Mouse (Mus musculus) neural tube, embryonic 10.5 days (tissue): ENCODE data around the gene Tsen54.
A peak's percentile ranks its signal among the peaks of the same experiment; 100 is the strongest.

Experiments
- DNase-seq: peaks from one replicate; pipeline ENCODE4 v3.0.0-alpha.2; 2017; ENCODE audit warnings: low spot score; ENCODE audit errors: extremely low spot score

The Tsen54 gene

DNA sequence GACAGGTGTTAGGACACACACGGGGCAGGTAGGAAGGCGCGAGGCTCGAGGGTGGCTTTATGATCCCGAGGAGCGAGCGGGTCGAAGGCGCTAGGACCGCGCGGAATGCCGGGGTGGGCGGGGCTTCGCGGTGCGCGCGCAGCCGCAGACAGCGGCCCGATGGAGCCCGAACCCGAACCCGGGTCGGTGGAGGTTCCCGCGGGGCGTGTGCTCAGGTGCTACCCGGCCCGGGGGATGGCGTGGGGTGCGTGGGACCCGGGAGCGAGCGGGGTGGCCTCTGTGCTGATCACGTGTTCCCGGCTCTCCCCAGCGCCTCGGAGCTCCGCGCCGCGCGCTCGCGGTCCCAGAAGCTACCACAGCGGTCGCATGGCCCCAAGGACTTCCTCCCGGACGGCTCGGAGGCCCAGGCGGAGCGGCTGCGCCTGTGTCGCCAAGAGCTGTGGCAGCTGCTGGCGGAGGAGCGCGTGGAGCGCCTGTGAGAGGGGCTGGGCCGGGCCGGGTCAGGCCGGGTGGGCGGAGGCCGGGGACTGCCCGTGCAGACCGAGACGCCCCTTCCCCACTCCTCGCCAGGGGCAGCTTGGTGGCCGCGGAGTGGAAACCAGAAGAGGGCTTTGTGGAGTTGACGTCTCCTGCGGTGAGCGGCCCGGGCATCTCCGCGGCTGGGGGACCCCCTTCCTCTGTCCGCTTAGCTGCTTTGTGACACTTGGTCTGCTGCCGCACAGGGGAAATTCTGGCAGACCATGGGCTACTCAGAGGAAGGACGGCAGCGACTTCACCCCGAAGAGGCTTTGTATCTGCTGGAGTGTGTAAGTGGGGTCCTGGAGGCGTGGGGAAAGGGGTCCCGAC, at the start of gene Tsen54:
TSS of gene Tsen54 (plus strand) at position 120 of the 846 bp plus-strand sequence.
- peak; percentile 88 for DNase-seq

DNA sequence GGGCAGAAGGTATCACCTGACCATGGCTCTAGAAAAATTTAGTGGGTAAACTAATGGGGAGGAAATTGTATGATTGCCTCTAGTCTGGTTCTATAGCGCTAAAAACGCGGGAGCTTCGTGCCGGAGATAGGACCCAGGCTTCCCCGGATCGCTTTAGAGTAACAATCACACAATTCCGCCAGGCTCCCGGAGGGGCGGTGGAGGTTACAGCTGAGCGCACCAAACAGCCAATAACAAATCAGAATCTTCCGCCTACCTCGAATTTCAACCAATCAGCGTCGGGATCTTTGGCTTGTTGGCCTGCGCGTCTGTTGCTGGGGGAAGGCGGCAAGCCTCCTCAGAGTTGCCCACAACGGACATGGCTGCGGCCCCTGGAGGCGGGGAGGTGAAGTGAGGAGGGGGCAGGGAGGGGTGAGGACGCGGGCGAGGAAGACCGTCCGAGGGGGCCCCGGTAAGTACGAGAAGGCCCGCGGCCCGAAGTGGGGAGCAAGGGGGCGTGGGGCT, 49.4 kb upstream of the Tsen54 start, which contains the start of gene Tmem94:
TSS of gene Tmem94 (plus strand) at position 331 of the 504 bp plus-strand sequence.
- DNase-seq, result peak; percentile 100

DNA sequence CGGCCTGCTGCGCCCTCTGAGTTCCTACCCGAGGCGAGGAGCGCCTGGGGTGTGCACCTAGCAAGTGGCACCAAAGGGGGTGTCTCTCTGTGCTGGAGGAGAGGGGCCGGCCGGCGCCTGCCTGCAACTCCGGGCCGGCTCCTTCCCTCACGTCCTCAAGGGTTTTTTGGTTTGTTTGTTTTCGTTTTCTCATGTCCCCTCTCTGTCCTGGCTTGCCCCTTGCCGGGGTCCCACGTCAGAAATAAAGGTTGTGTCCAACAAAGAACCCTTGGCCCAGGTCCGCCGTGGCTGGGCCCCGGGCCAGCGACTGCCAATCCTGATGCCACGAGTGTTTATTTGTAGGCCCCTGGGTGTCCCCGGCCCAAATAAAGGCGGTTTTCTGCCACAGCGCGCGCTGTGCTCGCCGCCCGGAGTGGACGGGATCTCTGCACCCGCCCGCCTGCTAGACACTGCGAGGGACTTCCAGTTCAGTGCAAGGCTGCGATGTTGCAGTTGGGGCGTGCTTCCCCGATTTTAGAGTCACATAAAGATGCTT, 48.9 kb upstream of the Tsen54 start:
- no peak for DNase-seq

DNA sequence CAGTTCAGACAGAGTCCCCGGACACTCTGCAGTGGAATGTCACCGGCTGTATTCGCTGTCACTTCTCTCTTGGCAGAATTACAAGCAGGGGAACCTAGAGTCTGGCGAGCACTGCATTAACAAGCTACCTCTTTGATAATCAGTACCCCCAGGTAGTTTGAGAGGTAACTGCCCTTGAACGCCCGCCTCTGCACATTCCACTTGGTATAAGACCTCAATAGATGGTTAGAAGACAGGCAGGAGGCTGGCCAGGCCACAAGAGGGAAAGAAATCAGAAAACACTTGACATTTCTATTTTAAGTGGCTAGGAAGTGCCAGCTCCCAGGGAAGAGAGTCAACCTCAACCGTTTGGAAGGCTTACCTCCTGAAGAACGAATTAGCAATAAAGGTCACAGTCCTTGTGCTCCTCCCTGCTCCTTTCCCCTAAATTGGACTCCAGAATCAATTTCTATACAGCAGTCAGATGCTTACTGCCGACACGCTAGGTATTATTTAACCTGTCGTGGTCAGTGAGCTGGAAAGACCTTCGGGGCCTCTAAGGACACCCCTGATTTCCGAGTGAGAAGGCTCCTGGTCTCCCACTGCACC, 48.1 kb upstream of the Tsen54 start:
- peak; percentile 37 for DNase-seq

DNA sequence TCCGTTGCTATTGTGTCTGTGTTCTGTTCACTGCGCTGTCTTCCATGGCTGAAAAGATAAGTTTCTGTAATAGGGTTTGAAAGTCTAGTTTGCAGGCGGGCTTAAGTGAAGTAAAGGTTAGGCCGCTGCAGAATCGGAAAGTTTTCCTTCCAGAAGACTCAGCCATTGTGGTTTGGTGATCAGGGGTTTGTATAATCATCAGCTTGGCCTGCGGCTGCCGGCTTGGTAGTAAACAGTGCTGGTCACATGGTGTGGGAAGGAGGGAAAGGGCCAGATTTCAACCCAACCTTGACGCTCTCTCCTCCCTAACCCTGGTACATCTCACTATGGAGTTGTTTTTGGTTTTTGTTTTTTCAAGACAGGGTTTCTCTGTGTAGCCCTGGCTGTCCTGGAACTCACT, 47.5 kb upstream of the Tsen54 start:
- DNase-seq, result no peak

DNA sequence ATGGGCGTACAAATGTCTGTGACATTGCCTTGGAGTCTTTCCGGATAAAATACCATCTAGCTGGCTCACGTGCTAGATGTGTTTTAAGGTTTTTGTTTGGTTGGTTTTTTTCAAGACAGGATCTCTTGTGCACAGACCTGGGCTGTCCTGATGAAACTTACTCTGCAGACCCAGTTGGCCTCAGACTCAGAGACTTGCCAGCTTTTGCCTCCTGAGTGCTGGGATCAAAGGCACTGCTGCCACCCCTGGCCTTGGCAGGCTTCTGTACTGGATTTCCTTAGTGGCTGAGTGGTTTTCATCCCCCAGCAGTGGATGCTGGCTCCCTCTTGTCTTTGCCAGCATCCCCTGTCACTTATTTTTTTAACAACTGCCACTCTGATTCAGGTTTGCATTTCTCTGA, 45.6 kb upstream of the Tsen54 start:
- DNase-seq, result no peak

DNA sequence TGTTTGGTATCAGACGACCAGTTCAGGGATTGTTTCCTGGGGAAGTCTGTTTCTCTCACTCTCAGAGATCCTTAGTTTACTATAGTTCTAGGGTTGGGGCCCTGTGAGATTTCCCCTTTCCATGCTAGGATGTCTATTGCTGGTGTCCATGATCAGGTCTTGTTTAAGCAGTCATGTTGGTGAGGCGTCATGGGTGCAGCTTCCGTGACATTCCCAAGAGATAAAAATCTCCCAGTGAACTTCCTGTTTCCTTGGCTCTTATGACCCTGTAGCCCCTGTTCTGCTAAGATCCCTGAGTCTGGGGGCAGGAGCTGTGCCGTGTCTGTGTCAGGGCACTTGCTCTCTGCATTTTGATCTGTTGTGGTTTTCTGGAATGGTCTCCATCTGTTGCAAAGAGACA, 39.9 kb upstream of the Tsen54 start:
- DNase-seq, result no peak

DNA sequence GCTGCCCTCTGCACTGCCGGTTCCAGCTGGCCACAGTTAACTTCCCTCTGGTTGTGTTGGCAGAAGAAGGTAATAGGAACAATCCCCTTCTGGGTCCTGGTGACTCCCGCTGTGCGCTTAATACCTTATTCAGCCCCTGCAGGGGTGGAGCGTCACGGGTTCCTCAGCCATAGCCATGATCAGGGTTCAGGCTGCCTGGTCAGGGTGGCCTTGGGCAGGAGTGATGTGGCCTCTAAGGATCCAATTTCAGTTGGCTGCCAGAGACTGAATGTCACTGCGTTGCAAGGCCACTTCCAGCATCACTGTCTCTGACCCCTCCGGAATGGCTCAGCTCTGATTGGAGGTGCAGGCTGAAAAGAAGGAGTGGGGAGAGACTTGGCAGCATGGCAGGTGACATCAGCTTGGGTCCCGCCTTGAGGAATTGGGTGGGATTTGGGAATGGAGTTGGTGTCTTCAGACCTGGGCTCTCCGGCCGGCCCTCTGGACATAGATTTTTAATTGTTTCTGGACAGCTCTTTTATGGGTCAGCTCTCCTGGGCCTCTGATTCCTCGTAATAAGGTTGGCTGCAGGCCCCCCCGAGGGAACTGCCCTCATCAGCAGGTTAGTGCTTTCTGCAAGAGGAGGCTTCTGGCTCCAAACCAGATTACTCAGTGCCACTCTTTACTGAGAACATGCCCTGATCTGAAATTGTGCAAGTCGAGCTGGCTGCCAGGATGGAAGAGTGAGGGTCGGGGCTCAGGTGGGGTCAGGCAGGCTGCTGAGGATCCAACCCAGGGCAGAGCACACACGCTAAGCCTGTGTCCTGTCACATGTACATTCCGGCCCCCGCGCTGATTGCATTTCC, 38.5 kb upstream of the Tsen54 start:
- DNase-seq, result no peak

DNA sequence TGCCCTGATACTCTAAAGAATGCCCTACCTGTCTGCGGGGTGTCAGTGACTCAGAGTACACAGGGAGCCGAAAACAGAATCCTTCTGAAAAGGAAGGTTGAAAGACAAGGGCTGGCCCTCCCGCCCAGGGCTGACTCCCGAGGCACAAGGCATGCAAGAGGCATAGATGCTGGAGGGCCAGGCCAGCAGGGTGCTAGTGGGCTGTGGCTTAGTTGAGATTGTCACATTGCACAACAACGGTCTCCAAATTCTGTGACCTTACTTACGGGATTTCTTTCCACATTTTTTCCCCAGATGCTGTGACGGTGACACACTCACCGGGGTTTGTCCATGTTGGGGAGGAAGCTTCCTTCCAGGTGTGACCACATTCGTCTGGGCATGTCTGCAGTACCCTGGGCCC, 37.6 kb upstream of the Tsen54 start:
- DNase-seq, result no peak

DNA sequence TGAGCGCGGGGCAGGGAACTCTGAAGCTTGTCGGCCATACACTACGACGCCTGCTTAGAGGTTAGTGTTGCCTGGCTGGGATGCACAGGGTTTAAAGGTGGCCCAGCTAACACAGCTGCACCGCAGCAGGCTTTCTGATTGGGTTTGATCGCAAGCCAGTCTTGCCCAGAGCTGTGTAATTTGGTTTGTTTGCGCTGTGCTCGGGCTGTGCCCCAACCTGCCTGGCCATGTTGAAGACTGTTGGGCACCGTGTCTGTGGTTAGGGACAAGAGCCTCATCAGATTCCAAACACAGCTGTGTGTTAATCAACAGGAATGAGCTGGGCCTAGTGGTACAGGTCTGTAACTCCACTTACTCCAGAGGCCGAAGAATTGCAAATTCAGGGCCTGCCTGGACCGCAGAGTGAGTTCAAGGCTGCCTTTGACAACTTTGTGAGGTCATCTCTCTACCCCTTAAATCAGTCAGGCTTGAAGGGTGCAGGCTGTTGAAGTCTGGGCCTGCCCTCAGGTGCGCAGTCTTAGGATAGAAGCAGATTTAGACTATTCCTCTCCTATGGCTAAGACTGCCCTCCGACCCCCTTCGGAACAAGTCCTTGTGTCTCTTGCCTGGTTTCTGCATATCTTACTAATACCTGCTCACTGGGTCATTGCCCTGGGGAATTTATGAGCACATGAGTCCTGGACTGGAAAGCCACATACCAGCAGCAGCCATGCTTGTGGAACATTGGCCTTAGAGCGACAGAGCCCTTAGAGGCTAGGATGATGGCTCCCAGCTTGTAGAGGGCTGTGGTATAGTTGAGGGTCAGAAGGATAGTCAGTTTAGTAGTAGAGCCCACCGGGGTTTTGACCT, 36.8 kb upstream of the Tsen54 start:
- DNase-seq, result no peak

DNA sequence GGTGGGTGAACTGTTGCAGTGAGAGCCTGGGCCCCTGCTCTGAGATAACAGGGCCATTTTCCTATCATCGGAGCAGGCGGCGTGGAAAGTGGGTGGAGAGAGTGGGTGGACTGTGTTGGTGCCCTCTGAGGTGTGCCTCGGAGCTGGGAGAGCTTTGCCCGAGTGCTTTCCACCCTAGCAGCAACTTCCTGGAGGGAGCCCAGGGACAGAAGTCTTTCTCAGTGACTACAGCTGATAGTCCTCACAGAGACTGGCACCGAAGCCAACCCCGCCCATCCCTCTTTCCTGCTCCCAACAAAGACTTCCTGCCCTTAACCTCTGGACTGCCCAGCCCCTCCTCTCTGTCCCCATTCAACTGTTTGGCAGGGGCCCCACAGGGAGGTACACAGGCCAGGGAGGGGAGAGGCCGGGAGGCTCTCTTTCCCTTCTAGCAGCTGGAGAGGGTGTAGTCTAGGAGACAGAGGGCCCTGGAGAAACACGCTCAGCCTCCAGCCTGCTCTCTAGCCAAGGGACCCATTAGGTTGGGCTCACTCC, 35.4 kb upstream of the Tsen54 start:
- DNase-seq, result peak; percentile 62

DNA sequence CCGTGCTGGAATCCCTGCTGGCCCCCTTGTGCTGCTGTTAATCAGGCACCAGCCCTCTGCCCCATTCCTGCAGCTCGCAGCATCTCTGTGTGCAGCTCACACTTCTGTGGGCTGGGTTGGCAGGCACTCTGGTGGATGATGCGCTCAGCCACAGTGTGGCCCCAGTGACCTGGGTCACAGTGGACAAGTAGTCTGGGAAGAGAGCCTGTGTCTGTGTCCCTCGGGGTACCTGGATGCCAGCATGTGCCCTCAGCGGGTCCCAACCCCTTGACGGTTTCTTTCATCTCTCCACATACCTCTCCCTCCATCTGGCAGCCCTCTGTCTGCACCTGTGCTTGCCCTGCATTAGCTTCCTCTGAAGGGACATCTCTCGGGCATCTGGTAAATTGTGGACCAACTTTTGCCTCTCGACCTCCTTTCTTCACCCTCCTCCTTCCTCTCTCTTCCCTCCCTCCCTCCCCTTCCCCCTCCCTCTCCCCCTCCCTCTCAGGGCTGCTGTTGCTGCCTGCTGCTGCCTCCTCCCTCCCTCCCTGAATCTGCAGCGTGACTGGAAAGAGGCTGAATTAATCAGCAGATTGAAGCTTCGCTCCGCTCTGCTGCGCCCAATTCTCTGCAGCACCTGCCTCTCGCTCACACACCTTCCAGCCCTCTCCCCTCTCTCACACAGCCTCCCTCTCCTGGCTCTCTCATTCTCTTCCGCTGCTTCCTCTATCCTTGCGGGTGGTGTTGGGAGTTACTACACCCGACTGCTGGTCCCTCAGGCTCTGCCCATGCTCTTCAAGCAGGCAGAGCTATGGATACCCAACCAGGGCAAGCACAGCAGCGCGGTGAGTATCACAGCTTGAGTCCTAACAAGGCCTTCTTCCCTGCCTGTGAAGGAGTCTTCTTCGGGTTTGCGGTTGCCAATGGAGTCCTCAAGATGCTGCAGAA, 34.1 kb upstream of the Tsen54 start:
- peak; percentile 58 for DNase-seq

DNA sequence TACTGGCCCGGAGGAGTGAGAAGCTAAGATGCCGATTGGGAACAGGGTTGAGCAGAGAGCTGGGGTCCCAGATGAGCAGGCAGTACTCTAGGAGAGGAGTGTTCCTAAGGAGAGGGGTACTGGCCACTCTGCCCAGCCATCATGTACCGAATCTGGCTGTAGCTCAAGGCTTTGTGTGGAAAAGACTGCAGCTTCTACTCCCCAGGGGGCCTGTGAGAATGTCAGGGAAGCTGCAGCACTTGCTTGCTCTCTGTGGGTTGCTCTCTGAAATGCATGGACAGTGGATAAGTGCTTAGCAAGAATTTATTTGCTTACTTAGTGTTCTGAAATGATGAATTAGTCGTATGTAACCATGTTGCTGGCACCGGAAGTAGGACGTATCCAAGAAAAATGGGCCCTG, 28.1 kb upstream of the Tsen54 start:
- DNase-seq, result no peak

DNA sequence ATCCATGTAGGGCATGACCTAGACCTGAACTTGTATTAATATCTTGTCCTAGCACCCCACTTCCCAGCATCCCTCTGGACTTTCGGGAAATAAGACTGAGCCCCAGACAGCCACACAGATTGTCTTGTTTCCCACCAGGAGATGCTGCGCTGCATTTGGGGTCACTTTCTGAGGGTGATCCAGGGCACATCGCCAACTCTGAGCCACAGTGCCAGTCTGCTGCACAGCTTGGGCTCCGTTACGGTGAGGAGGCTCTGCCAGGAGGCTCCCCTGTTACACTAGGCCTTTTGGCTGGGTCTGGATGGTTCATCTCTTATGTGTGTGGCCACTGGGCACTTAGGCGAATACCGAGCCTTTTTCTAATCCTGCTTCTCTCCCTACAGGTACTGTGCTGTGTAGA, 24.7 kb upstream of the Tsen54 start:
- no peak for DNase-seq

DNA sequence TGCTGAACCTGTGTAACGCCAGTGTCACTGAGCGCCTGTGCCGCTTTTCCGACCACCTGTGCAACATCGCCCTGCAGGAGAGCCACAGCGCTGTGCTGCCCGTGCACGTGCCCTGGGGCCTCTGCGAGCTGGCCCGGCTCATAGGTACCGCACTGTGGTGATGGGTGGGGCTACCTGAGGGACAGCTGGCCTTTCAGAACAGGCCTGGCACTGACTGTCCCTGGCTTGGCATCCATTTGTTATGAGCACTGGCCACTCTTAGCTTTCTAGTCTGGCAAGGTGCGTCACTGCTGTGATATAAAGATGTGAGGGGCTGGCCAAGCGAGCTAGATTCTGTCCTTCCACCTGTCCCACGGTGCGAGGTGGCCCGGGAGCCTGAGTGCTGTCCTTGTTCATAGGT, 22.6 kb upstream of the Tsen54 start:
- no peak for DNase-seq

DNA sequence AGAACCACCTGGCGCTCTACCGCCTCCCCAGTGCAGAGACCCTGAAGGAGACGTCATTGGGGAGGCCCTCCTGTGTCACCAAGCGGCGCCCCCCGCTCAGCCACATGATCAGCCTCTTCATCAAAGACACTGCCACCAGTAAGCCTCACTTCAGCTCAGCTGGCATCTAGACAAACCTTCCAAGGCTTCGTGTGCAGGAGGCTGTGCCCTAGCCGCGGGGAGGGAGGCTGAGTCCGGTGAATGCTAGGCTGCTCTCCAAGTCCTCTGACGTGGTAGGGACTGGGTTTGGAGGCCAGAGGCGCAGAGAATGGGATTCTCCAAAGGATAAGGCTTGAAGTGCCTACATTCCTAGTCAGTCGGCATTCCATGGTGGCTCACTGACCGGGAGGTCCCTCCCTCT, 22.2 kb upstream of the Tsen54 start:
- no peak for DNase-seq

DNA sequence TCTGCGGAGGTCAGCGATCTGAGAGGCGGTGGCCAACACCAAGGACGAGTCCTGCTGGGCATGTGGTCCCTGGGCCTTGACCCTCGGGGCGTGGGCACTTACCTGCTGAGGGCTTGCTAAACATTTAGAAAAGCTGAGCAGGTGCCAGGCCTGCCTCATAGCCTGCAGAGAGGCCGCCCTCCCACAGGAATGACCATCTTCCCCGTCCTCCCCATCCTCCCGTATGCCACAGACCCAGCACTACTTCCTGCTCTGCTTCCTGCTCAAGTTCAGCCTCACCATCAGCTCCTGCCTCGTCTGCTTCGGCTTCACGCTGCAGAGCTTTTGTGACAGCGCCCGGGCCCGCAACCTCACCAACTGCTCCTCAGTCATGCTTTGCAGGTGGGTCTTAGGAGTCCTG, 17.6 kb upstream of the Tsen54 start:
- DNase-seq, result no peak

DNA sequence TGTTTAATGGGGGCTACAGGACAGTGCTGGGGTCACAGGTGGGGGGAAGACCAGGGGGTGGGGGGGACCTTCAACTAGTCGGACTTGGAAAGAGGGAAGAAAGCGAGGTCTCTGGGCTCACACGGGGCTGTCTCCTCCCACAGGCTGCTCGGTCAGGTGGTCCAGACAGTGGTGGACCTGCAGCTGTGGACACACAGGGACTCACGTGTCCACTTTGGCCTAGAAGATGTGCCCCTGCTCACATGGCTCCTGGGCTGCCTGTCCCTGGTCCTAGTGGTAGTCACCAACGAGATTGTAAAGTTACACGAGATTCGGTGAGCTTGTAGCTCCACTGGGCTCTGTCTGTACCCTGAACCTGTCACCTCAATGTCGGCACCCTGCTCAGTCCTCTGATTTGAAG, 16.9 kb upstream of the Tsen54 start:
- no peak for DNase-seq

DNA sequence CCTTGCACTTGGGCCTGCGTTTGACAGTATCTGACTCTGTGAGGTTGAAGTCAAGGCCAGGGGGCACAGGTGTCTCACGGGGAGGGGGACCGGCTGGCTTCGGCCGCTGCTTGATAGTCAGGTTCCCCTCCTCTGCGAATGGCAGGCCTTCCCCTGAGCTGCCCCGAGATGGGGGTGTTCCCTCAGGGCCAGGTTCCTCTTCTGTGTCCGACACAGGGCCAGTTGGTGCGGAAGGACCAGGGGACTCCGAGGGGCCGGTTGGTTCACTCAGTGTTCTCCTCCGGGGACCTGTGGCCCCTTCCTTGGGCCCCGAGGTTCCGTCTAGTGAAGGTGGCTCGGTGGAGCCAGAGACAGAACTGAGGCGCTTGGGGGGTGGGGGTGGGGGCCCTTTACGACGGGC, 13.5 kb upstream of the Tsen54 start:
- DNase-seq, result no peak
